Mouse (Mus musculus): ENCODE data around the gene Pthlh.

Pthlh gene

GRCm38 (mm10) chr6:147263587-147264565, at the start of gene Pthlh:
Pthlh (minus strand) TSS chr6:147264183.
- DNase-seq (ENCODE audit: low spot score): peak; percentile 34

DNA sequence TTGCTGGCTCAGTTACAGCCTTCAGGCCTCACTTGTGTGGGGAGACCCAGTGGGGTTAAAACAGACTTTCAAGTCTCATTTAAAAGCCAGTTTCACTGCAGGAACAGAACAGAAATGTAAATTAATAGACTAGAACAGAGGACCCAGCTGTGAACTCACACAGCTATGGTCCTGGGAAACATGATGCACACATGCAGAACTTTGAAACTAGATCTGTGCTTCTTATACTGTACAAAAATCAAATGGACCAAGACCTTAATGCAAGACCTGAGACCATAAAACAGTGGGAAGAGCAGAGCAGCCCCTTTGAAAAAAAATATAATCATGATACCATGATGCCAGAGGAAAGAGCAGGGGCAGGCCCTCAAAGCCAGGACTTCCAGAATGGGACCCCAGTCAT, 49.3 kb upstream of the Pthlh start:
- no peak for DNase-seq (ENCODE audit: low spot score)

DNA sequence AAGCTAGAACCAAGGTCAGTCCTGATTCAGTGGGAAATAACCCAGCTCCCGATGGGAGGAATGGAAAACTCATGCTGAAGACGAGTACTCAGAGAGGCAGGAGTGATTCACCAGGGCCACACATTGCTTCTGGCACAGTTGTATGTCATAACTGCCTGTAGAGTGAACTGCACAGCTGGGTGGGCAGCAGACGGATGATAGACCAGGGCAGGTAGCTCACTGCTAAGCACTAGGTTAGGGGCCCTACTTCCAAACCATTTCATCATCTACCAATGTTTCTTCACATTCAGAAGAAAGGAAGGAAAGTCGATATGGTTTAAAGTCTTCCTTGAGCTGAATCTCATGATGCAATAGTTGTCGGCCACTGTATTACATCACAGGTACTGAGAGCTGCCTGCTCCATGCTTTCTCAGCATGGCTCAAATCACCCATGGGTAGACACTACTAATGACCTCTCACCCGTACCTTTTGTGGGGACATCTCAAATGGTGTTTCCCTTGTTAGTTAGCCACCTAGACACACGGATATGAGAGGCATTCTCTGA, 46.5 kb upstream of the Pthlh start:
- DNase-seq (ENCODE audit: low spot score): no peak

GRCm38 (mm10) chr6:147310035-147310434, 46.1 kb upstream of the Pthlh start:
- DNase-seq (ENCODE audit: low spot score): no peak

DNA sequence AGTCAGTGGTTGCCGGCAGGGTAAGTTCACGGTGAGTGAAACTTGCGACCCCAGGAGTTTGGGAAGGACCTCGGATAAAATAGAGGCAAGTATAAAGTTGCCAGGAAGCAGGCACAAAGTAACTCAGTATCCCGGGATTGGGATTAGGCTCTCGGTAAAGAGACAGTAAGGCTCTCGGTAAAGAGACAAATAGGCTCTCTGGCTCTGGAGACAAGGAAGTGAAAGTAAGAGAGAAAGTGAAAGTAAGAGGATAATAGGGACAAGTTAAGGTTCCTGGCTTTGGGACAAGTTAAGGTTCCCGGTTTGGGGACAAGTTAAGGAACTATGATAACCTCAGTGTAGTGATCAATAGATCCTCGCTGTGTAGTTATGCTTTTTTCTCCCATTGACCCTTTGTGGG, 40.3 kb upstream of the Pthlh start:
- DNase-seq (ENCODE audit: low spot score): peak; percentile 25

GRCm38 (mm10) chr6:147299607-147300006, 35.6 kb upstream of the Pthlh start:
- DNase-seq (ENCODE audit: low spot score): no peak

DNA sequence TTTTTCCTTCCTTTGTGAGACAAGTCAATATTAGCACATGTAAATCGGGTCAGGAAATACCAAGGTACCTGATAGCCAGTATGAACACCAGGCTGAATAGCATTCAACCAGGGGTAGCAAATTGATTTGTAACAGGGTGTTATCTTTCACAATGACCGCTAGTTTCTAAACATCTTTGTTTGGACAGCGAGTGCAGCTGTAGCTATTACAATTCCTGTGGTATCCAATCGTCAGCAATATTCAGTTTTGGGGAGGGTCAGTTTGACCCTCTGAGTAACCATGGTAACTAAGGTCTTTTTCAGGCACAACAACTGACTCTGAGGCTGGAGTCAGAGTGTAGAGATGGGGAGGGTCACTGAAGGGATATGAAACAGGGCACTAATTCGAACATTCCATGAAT, 15.3 kb upstream of the Pthlh start:
- DNase-seq (ENCODE audit: low spot score): no peak

DNA sequence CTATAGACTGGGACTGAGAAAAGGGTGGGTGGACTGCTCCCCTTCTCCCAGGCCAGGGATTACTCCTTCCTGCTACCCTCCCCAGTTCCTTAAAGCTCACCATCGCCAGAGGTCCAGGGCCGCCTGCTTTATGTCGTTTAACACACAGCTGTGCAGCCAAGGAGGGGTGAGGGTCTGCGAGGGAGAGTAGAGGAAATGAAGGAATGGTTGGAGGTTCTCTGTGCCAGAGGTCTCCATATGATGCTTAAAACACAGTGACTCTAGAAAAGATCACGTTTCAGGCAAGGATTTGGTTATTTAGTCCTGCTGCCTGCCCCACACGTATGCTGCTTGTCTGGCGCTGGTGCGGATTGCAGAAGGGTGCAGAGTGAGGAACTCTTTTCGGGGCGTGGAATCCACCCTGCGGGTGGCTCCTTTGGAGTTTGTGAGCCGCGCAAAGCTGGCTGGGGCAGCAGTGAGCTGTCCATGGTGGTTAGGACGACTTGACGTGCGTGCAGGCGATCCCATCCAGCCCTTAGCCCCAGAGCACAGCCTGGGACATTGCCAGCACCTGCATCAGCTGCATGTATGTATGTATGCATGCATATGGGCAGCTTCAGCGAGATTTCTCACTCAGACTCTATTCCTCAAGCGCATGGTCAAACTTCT, 4.3 kb upstream of the Pthlh start:
- no peak for DNase-seq (ENCODE audit: low spot score)

- no peak for DNase-seq (ENCODE audit: low spot score)
Observed at GRCm38 (mm10) chr6:147266466-147266865, 2.5 kb upstream of the Pthlh start.

GRCm38 (mm10) chr6:147263178-147263577, 805 bp downstream of the Pthlh start:
- DNase-seq (ENCODE audit: low spot score): no peak

DNA sequence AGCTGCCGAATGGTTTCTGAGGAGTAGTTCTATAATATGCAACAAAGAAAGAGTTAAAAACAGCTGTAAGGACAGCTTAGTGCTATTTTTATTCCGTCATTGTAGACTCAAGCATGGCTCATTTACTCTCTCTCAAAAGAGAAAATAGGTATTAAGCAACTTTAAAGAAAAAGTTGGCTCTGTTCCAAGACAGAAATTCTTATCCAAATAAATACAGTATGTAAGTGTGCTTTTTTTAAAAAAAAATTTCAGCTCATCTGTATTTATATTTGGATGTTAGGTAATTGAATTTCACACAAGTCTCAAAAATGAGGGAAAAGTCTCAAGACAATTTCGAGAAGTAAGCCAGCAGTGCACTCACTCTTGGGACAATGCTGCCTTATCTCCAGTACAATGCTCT, 2.4 kb downstream of the Pthlh start:
- DNase-seq (ENCODE audit: low spot score): no peak

DNA sequence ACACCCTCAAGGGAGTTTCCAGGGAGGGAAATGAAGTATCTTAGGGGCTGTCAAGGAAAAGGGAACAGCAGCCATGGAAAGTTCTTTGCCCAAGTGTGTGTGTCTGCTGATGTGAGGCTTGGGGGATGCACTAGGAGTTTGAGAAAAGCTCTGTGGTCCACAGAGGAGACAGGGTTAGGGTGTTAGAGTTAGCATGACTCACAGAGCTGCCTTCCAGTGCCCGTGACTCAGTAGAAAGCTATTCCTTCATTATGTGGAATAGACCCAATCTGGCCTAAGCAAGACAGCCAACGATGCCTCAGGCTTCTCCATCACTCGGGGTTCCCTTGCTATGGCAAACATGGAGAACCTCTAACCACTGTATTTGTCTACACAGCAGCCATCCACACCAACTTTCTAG, 3.2 kb downstream of the Pthlh start:
- DNase-seq (ENCODE audit: low spot score): no peak

DNA sequence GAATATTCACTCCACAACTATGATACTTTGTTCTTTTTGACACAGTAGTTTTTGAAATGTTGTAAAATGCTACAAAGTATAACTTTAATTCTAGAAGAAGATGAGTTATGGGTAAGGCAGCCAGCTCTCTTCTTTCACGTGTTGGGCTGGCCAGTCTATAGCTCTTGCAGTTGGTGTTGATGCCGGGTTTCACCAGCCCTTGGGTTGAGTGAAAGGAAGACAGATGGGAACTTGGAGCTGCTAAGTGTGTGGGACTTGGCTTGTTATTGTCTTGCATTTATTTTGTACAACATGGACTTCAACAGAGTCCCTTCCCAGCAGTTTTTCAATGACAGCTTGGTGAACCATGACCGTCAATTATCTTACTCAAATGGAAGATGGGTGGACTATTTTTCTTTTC, 16.2 kb downstream of the Pthlh start:
- no peak for DNase-seq (ENCODE audit: low spot score)

- no peak for DNase-seq (ENCODE audit: low spot score)
Observed at GRCm38 (mm10) chr6:147244294-147244693, 19.7 kb downstream of the Pthlh start.

GRCm38 (mm10) chr6:147243655-147244054, 20.3 kb downstream of the Pthlh start:
- no peak for DNase-seq (ENCODE audit: low spot score)

- DNase-seq (ENCODE audit: low spot score): no peak
Observed at GRCm38 (mm10) chr6:147241541-147241940, 22.4 kb downstream of the Pthlh start.

- peak; percentile 61 for DNase-seq (ENCODE audit: low spot score)
Observed at GRCm38 (mm10) chr6:147240203-147240804, 23.7 kb downstream of the Pthlh start.

- DNase-seq (ENCODE audit: low spot score): no peak
Observed at GRCm38 (mm10) chr6:147226696-147227095, 37.3 kb downstream of the Pthlh start.

- DNase-seq (ENCODE audit: low spot score): no peak
Observed at GRCm38 (mm10) chr6:147219099-147219498, 44.9 kb downstream of the Pthlh start.

- DNase-seq (ENCODE audit: low spot score): no peak
Observed at GRCm38 (mm10) chr6:147216156-147216555, 47.8 kb downstream of the Pthlh start.

DNA sequence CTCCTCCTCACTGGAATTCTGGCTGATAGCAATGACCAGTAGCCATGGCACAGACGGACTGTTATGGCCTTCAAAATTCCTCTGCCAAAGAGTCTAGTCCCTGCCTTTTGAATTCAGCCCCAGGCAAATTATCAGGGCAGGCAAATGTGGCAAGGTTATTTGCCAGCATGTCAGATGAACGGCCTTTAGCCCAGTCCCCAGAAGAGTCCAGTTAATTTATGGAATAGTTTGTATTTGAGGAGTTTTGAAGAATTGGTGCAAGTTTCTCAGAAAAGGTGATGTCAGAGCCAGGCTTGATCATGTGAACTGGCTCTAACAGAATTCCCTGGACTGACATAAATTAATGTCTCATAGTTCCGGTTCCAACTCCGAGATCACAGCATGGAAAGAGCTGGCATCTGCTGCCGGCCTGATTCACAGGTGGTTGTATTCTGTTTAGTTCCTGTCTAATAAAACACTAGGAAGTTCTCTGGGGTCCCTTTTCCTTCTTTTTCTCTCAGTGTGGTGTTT, 56.1 kb downstream of the Pthlh start:
- DNase-seq (ENCODE audit: low spot score): no peak

All from layer of hippocampus, adult 11-12 months (tissue).